Mouse (Mus musculus): ENCODE results near the gene Glis1.
"Not testable (repeated sequence)": the region's sequence is repeated elsewhere in the genome, so short reads cannot be mapped to it uniquely, and the experiment has no call there.

Gene Glis1

GRCm38 (mm10) chr4:107588637-107589036 lies 154.2 kb downstream of the Glis1 start:
- DNase-seq = no peak

DNA sequence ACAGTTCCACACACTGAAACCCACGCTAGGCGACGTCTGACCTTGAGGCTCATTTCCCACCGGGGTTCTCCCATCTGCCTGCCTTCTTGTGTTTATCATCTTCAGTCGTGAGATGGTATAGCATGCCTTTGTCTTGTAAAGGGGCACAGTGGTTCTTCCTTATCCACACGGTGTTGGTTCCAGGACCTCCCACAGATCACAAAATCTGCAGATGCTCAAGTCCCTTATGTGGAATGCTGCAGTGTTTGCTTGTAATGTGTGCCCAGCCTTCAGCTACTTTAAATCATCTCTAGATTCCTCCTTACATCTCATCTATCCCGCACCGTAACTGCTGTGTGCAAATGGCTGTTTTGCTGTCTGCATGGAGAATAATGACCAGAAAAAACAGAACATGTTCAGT lies 154.7 kb downstream of the Glis1 start:
- no peak for DNase-seq

- DNase-seq = no peak
These were observed 156.6 kb downstream of the Glis1 start for GRCm38 (mm10) chr4:107590805-107591534.

DNA sequence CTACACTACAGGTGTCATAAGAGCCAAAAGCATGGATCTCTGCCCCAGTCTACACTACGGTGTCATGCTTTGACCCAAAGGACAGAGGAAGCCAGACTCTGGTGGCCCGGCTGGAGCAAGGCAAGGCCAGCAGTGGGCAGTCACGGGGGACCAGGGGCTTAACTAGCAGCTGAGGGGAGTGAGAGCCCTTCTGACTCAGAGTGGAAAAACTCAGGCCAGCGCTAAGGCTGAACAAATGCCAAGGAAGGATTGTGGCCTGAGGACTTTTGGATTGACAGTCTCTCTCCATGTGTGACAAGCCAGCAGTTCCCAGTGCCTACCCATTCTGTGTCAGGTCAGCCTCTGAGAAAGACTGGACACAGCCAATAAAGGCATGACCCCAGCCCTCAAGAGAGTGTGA lies 159.0 kb downstream of the Glis1 start:
- DNase-seq = no peak

DNA sequence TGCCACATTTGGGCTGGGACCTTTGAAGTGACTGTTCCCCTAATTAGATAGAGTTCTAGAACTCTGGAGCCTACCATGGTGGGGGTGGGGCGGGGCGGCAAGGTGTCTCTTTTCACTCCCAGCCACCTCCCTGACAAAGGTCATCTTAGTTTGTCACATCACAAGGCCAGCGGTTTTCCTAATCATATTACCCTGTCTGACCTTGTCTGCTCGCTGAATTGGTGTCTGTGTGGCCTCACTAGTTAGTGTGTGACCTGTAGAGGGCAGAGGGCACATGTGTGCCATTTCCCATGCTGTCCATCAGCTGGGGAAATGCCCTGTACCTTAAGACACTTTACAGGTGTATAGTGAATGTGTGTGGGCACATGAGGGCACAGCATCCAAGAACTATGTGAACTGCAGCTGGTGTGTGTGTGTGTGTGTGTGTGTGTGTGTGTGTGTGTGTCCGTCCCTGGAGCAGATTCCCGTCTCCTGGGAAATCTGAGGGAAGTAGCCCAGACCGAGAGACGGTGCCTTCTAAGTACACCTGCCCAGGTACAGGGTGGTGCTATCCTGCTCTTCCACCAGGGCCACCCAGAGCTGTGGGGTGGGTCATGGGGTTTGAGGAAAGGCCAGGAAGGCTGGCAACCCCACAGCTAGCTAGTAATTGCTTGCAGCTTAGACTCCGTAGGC lies 163.0 kb downstream of the Glis1 start:
- no peak for DNase-seq

- no peak for DNase-seq
These were observed 163.6 kb downstream of the Glis1 start for GRCm38 (mm10) chr4:107597898-107598580.

GRCm38 (mm10) chr4:107598581-107598958 lies 164.2 kb downstream of the Glis1 start:
- DNase-seq = not testable (repeated sequence)

- no peak for DNase-seq
These were observed 167.9 kb downstream of the Glis1 start for GRCm38 (mm10) chr4:107602284-107602683.

DNA sequence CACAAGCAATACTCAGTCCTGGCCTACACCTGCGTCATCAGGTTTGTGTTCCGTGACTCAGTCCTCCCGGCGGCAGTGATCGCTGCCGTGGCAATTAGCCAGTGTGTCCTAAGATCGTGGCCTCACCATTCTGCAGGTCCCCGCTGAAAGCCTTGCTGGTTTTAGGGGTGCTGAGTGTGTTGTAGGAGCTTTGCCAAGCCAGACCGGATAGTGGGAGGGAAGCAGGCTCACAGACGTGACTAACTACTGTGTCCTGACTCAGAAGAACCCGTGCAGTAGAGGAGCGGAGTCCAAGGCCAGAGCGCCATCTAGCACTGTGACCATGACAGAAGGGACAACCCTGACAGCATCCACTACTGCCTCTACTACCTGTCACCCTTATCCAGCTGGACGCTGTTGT lies 168.4 kb downstream of the Glis1 start:
- DNase-seq = no peak

GRCm38 (mm10) chr4:107603208-107603607 lies 168.8 kb downstream of the Glis1 start:
- no peak for DNase-seq

- DNase-seq = no peak
These were observed 171.7 kb downstream of the Glis1 start for GRCm38 (mm10) chr4:107605964-107606602.

GRCm38 (mm10) chr4:107609775-107610174 lies 175.4 kb downstream of the Glis1 start:
- DNase-seq = no peak

- DNase-seq = peak; percentile 53
These were observed 177.7 kb downstream of the Glis1 start for GRCm38 (mm10) chr4:107611888-107612650.

GRCm38 (mm10) chr4:107617596-107618230 lies 183.3 kb downstream of the Glis1 start:
- DNase-seq = no peak

DNA sequence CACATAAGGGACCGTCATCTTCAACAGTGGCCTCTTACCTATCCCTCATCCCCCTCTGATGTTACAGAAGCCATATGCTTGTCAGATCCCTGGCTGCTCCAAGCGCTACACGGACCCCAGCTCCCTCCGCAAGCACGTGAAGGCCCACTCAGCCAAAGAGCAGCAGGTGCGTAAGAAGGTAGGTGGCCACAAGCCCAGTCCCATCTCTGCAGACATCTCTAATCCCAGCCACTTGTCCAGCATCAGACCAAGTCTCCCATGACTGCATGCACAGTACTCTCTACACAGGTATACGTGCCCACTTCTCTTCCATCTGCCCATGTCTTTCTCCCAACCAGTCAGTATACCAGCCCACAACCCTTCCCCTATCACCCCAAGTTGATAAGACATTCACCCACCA lies 185.1 kb downstream of the Glis1 start:
- DNase-seq = no peak

- no peak for DNase-seq
These were observed 187.0 kb downstream of the Glis1 start for GRCm38 (mm10) chr4:107621366-107621765.

DNA sequence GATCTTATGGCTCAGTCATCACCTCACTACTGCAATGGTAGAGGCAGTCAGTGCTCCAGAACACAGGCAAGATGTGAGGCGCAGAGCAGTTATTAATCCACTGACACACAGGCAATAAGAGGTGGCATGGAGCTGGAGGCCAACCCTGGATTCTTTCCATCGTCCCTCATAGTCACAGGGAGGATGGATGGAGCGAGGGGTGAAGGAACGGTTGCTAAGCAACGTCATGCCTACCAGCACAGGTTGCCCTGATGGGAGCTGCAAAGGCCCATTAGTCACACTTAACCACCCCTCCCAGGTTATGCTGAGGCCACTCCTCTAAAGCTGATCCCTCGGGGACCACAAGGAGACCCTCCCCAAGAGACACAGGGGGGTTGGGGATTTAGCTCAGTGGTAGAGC lies 187.9 kb downstream of the Glis1 start:
- no peak for DNase-seq

- DNase-seq = no peak
These were observed 189.5 kb downstream of the Glis1 start for GRCm38 (mm10) chr4:107623916-107624315.

- DNase-seq = no peak
These were observed 190.6 kb downstream of the Glis1 start for GRCm38 (mm10) chr4:107624951-107625350.

GRCm38 (mm10) chr4:107628226-107628625 lies 193.8 kb downstream of the Glis1 start:
- no peak for DNase-seq

- no peak for DNase-seq
These were observed 194.6 kb downstream of the Glis1 start for GRCm38 (mm10) chr4:107628921-107629411.

GRCm38 (mm10) chr4:107634631-107635030 lies 200.2 kb downstream of the Glis1 start:
- DNase-seq = no peak
